Mouse (Mus musculus): Measurements from ENCODE around the gene Kcnk16.

- TF ChIP-seq GATA1 (IDR thresholded peaks at IDR 0.05; ENCODE audit: low read length): no peak
- TF ChIP-seq TAL1 (IDR thresholded peaks at IDR 0.05; ENCODE audit: low read length): no peak
Measured at GRCm38 (mm10) chr14:20221083-20221482, 47.9 kb downstream of the Kcnk16 start.
